Mouse (Mus musculus) large intestine, adult 2 months (tissue): ENCODE measurements at regions not wholly inside any gene's neighbourhood (a gene's known extent, or its start where the extent isn't known, plus 50 kb on each side); places are given as distances from the start of the nearest gene placed in this dataset.
"Not testable (repeated sequence)": the region's sequence is repeated elsewhere in the genome, so short reads cannot be mapped to it uniquely, and the experiment has no call there.

Source experiments
- DNase-seq: peaks from one replicate; pipeline ENCODE4 v3.0.0-alpha.2; 2012; ENCODE audit warnings: low read depth, low spot score
- WGBS: fragments of 180-500 bp; shearing (Covaris S2); methylation state at CpG from one replicate; pipeline ENCODE4 v1.1.7; 2018; 5-methylcytosine and 5-hydroxymethylcytosine counted together

DNA sequence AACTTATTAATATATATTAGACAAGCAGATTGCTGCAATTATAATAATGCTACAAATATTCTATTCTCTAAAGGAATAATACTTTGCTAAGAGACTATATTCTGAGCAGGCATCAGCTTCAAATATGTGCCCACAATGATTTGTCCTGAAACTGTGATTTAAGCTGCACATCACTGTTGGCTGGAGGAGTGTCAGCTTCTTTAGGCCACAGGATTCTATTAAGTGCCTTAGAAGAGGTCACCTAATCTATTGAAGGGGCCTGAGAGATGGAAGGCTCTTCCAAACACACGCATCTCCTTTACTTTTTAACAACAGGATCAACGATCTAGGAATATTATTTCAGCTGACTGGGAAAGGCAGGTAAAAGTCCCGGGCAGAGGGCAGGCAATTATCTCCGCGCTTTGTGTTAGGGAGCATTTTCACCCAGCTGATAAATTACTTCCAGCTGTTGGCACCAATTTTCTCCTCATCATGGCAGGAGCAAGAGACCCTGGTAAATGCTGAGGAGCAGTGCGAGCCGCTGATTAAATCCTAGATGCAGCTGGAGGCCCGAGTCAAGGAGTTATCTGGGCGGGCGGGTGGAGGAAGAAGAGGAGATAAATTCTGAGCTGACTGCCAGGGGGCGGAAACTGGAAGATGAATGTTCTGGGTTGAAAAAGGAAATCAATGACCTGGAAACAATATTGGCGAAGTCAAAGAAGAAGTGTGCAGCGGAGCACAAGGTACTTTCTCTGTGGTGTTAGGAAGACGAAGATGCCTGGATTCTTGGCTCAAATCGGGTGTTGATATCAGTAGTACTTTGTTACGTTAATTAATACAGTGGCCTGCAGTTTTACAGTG is 290.9 kb upstream of the Ift57 start:
- DNase-seq = no peak
- WGBS = 67% methylated on average over 16 of the region's 16 CpGs

DNA sequence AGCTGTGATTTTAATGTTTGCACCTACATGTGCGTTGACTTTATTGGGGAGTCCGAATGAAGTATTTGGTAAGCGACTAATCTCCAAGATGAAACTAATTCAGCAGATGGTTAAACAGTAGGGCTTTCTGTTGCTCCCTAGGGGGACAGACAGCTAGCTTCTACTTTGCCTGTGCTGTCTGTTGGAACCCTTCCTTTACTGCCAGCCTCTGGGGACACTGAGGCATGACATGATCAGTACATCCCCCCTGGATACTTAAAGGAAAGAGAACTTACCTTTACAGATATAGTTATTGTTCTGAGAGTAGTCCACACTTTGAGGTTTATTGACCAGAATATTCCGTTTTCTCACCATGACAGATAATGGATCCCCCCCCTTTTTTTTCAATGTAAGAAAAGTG is 289.8 kb upstream of the Ift57 start:
- WGBS = 87% methylated on average over 4 of the region's 4 CpGs

DNA sequence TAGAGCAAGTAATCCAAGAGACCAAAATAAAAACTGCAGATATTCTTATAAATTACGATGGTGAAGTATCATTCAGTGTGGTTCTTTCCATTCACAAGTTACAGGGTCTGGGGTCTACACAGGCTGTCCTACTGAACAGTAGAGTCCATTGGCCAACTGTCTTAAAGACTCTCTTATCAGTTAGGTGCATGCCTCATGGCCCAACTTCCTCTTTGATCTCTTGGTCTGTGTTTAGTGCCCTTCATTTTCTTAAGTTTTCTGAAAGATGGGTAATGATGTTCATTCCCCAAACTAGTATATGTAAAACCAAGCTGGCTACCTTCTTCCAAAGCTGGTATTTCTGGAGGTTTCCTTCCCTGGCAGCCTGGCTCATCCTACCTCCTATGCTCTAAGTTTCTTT is 268.7 kb upstream of the Ift57 start:
- WGBS = 86% methylated on average over 1 of the region's 1 CpGs
- DNase-seq = no peak

More for the DNA sequence above, 289.8 kb upstream of the Ift57 start:
- no peak for DNase-seq

DNA sequence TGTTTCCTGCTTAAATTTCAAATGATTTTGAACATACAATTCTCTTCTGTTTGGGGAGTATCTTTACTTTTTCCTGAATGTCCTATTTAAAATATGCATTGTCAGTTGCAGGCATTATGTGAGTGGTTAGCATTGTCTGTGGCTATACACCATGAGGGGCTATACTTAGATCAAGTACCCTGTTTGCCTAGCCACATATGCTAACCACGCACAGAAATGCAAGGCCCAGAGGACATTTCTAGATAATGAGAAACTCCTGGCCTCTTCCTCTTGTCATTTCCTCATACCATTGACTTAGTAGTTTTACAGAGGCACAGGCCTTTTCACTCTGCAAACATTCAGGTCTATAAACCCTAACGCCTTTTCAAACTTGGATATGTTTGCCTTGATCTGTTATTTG is 267.1 kb upstream of the Ift57 start:
- WGBS = 17% methylated on average over 2 of the region's 2 CpGs

DNA sequence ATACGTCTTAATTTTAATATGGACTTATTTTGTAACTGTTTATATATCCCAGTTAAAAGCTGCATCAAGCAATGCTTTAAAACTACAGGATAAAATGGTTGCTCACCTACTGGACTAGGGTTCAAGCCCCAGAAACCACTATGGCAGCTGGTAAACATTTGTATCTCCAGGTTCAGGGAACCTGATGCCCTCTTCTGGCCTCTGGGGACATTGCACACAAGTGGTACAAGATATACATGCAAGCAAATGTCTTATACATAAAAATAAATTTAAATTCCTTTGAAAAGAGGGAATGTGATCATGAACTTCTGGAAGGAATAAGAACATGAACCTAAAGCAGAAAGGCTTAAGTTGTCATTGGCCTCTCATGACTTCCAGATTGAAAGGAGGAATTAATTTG is 257.8 kb upstream of the Ift57 start:
- 71% methylated on average over 1 of the region's 1 CpGs for WGBS
- no peak for DNase-seq

More for the DNA sequence above, 267.1 kb upstream of the Ift57 start:
- DNase-seq = no peak

DNA sequence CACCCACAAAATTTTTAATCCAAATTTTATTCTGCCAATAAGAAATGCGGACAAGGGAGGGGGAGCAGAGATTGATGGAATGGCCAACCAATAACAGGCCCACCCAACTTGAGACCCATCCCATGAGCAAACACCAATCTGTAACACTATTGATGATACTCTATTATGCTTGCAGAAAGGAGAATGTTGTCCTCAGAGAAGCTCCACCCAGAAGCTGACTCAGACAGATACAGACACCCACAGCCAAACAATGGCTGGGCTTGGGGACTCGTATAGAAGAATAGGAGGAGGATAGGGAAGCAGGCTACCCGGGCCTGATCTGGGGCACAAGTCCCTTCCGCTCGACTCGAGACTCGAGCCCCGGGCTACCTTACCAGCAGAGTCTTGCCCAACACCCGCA is 251.7 kb upstream of the Ift57 start:
- DNase-seq = not testable (repeated sequence)
- 91% methylated on average over 8 of the region's 9 CpGs for WGBS

DNA sequence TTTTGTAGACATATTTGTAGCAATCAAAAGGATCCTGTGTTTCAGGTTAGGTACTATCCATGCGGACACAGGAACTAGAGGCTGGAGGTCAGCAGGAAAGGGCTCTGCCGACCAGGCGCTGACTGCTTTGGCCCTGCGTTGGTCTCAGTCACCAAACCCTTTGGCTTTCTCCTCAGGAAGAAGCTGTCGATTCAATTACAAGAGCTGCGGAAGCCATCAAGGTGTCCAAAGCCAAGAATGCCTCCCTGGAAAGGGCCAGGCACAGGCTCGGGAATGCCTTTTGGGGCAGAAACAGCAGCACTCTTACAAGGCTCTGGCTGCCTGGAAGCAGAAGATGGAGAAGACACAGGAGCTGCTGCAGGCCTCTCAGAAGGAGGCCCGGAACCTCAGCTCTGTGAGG is 205.2 kb upstream of the Ift57 start:
- 88% methylated on average over 8 of the region's 8 CpGs for WGBS
- no peak for DNase-seq

DNA sequence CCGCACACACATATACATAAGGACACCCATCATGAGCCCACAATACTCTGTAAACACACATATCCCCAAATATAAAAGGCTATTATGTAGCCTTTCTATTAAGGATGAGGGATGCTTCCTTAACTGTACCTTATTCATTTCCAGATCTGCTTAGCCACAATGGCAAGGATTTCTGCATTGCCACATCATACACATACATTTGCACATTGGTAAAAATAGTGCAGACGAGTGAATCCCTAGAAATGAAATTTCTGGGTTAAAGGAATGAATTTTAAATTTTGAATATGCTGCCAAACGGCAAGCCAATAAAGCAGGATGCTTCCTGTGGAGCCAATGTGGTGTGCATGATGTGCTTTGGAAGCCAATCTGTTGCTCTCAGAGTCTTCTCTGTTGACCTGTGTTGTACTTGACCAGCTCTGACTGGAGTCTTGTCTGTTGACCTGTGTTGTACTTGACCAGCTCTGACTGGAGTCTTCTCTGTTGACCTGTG is 201.5 kb upstream of the Ift57 start:
- WGBS = 89% methylated on average over 3 of the region's 3 CpGs
- DNase-seq = no peak

DNA sequence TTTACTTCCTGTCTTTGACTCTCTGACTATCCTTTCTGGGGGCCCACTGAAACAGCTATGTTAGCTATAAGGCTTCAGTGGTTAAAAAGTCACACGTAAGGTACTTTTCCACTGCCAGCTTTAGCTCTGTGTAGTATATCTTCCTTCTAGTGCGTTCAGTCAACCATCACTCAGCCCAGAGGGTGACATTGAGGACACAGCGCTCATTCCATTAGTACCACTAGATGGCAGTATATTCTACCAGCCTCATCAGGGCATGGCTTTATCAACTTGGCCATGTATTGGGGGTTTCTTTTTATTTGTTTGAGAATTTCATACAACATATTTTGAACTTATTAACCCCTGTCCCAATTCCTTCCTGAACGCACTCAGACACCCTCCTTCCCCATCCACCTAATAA is 198.2 kb upstream of the Ift57 start:
- no peak for DNase-seq
- 30% methylated on average over 4 of the region's 4 CpGs for WGBS

DNA sequence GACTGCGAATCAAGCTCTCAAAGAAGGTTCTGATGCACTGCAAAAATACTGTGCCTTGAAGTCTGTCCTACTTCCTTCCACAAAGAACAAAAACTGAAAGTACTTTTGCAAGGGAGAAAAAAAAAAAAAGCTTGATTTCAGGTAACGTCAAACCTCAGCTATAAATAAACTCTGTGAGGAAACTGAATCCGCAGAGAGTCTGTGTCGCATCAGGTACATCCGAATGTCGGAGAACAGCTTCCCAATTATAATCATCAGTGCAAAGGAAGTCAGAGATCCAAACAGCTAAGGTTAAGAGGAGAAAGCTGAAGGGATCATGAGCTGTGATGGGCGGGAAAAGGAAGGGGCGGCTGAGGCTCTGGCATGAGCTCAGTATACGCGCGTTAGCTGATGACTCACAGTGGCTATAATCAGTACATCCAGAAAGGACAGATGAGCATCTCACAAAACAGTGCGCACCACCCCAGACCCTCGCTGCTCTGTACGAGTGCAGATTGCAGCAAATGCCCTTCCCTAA is 195.1 kb upstream of the Ift57 start:
- no peak for DNase-seq
- 57% methylated on average over 14 of the region's 14 CpGs for WGBS

DNA sequence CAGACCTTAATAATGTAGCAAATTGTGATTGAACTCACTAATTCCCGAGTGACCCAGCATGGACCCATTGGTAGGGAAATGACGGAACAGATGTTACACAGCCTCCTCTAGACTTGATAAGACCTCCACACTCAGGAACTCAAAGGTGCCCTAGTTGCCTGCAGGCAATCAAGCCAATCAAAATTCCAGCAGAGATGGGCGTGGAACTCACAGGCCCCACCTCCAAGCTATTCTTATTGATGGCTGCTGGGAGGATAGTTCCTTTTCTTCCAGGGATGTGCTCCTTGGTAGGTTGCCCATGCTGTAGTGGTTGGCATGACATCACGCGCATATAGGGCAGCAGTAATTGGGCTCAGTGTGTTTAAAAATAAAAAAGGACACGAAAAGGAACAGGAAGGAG is 194.4 kb upstream of the Ift57 start:
- no peak for DNase-seq
- WGBS = 84% methylated on average over 6 of the region's 6 CpGs

DNA sequence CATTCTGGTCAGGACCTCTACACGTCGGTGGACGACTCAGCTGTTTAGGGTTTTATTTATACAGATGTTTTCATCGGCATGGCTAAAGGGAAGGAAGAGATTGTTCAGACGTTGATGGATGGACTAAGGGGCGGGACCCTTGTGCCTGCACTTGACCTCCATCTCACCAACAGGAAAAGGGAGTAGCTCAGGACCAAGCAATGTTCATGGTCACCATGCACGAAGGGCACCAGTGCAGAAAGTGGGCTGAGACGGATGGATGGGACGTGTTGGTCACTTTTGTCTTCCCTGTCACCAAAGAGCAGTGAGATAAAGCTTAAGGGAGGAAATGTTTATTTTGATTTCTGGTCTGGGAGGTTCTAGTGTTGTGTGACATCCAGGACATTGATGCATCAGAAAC is 193.8 kb upstream of the Ift57 start:
- 77% methylated on average over 9 of the region's 9 CpGs for WGBS
- no peak for DNase-seq

DNA sequence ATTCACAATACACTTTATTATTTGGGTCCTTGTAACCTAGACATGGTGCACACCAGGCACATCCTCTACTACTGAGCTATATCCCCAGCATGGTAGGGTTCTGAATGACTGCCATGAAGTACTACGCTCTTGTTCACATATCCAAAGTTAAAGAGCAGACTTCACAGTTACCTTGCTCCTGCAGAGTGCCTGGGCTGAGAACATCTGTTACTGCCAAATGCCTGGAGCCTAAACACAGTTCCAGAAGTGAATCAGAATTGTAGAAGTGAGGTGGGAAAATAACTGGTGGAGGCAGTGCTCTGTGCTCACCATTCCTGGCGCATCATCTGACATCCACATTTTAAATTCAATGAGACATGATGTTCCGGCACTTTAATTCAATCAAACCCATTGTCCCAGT is 180.2 kb upstream of the Ift57 start:
- 94% methylated on average over 3 of the region's 3 CpGs for WGBS
- DNase-seq = no peak

DNA sequence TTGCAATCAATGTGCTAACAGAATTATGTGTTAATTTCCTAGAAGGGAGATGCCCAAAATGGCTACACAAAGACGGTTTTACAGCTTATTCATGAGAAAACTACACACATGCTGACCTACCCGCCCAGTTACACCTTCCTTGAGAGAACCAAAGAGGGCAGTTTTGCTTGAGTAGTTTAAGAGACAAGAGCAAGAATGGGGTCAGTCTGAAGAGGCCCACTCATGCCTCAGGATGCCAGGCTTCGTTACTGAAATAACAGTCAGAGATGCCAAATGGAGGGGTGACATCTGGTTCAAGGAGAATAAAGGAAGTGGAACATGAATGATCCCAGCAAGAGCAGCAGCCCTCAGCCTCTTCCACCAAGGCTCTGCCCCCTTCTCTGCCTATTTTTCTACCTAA is 178.6 kb upstream of the Ift57 start:
- no peak for DNase-seq
- 56% methylated on average over 3 of the region's 3 CpGs for WGBS

DNA sequence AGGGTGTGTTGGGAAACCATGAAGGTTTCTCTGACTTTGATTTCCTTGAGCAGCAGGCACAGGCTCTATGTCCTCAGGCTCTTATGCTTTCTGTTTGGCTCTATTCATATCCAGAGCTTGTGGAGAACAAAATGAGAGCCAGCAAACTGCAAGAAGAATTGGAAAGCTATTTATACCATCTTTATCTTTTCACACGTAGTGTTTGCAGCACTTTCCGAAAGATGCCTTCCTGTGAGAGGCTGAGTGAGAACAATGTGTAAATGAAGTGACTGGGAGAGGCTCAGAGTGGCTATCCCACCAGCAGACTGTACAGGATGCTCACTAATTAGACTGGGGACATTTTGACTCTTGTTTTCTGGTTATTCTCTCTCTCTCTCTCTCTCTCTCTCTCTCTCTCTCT is 177.3 kb upstream of the Ift57 start:
- WGBS = 69% methylated on average over 2 of the region's 2 CpGs
- DNase-seq = no peak

DNA sequence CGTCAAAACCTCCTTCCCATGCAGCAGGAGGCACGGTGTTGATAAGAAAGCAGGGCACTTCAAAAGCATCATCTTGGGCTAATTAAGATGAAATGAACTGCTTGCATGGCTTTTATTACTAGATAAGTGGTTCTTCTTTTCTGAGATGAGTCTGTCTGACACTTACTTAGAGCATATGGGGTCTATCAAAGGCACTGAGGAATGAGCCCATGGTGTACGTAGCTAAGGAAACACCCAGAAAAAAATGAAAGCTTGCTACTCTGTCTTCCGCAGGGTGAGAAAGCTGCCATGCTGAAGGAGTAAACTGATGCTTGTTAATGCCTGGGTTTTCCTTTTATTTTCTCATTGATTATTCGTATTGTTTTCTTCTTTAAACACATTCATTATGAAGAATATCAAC is 176.5 kb upstream of the Ift57 start:
- 70% methylated on average over 5 of the region's 5 CpGs for WGBS

DNA sequence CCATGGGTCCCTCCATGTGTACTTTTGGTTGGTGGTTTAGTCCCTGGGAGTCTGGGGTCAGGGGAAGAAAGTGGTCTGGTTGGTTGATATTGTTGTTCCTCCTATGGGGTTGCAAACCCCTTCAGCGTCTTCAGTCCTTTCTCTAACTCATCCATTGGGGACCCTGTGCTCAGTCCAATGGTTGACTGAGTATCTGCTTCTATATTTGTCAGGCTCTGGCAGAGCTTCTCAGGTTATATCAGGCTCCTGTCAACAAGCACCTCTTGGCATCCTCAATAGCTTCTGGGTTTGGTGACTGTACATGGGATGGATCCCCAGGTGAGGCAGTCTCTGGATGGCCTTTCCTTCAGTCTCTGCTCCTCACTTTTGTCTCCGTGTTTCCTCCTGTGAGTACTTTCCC is 170.4 kb upstream of the Ift57 start:
- 81% methylated on average over 2 of the region's 2 CpGs for WGBS
- not testable (repeated sequence) for DNase-seq

More for the DNA sequence above, 176.5 kb upstream of the Ift57 start:
- no peak for DNase-seq

DNA sequence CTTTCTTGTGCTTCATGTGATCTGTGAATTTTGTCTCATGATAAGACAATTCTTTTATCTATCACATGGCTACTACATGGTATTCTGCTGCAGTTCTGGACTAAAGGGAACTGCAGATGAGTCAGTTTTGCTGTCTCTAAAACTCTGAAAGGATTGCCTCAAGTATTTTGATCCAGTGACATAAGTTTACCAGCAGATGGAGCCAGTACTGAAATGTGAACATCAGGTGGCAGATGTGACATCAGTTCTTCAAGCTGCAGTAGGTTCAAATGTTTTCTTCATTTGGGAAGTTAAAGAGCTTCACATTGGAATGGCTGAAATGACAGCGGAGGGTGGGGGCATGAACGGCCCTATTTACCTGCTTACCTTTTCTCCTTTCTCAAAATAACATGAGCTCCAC is 170.0 kb upstream of the Ift57 start:
- DNase-seq = no peak

DNA sequence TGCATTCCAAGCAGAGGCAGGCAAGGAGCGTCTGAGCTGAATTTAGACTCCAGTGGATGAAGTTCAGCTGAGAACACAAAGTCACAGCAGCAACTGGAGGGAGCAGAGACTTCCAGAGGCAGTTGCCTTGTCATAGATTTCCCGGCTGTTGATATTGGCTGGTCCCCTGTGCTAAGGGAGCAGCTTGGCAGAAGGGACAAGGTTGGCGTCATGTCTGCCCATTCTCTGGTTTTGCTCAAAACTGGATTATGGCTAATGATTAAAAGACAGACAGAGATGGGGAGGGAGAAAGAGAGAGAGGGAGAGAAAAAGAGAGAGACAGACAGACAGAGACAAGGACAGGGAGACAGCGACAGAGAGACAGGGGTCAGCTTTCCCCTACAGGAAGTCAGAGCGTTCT is 169.0 kb upstream of the Ift57 start:
- no peak for DNase-seq
- WGBS = 75% methylated on average over 5 of the region's 5 CpGs

More for the DNA sequence above, 170.0 kb upstream of the Ift57 start:
- WGBS = 67% methylated on average over 2 of the region's 2 CpGs

DNA sequence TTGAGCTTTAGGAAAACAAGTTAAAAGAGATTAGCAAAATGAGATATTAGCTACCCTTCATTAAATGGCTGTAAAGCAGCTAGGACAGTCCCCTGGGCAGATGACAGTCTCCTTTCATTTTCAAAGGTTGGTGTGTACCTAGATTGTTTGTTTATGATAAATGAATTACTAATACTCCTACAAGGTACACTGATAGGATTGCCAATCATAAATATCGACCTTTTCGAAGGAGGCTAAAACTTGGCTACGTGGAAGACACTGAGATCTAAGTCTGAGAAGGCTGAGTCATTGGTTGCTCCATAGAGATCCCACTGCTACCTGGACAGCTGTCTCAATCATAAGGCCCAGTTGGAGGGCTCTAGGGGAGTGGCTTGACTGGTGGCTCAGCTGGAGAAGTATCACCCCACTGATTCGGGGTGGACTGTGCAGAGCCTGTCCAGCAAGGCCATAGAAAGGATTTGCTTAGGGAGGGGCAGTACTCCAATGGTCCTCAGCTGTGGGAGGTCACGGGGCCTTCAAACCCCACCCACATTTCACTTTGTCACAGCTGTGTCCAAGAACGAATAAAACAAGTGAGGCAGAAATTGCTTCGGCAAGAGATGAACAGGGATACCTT is 166.9 kb upstream of the Ift57 start:
- WGBS = 71% methylated on average over 7 of the region's 7 CpGs
- no peak for DNase-seq

DNA sequence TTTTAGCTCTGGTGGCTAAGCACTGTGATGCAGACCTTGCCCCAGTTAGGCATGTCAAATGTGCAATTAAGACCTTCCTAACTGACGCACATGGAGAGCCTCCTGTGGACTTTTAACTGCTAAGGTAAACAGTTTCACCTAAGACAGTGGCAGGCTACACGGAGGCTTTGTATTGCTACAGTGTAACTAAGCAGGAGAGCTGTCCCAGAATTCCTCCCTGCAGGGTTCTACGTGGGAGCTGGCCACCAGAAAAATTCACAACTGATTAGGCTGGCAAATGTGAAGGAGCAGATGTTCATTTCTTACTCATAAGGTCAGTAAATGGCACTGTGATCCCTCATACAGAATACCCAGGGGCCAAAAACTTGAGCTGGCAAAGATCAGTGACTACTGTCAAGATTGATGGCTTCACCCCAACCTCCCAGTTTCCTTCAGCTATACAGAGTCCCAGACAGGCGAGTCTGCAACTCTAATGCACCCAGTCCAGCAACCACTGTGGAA is 165.5 kb upstream of the Ift57 start:
- WGBS = 26% methylated on average over 4 of the region's 4 CpGs
- no peak for DNase-seq
